Mouse (Mus musculus) CH12.LX (cell line): Measurements from ENCODE around the gene Gm15737. TPM values are rescaled to one million over a fixed set of nuclear protein-coding genes. Genes with fewer than 3 reads are reported as not detected.

ENCODE experiments used
- DNase-seq: peaks from one replicate; pipeline ENCODE4 v3.0.0-alpha.2; 2013; ENCODE audit errors: extremely low read depth
- H3K27ac ChIP-seq: 2 replicates; pipeline ENCODE4 v1.5.1; 2012; ENCODE audit warnings: low read depth, mild to moderate bottlenecking, control low read depth, moderate library complexity; ENCODE audit not compliant: insufficient read depth
- H3K27me3 ChIP-seq: replicated peaks from 2 replicates; pipeline ENCODE3; 2012; ENCODE audit warnings: inconsistent platforms
- H3K36me3 ChIP-seq, 2 experiments: replicated peaks in 1 of 2; 2 replicates each; pipeline versions ENCODE3 to v1.6.1; 2012; ENCODE audit warnings: inconsistent platforms in 1 of 2, low read length in 1 of 2, mild to moderate bottlenecking in 1 of 2, mixed read lengths in 1 of 2, moderate library complexity in 1 of 2; ENCODE audit not compliant: control insufficient read depth in 1 of 2, insufficient read depth in 1 of 2
- H3K4me1 ChIP-seq, 2 experiments: 2 replicates each; pipeline ENCODE4 v1.6.1; 2012; ENCODE audit warnings: inconsistent platforms in 1 of 2, moderate library complexity in 1 of 2; ENCODE audit not compliant: insufficient read depth in 2 of 2, control insufficient read depth in 1 of 2
- H3K4me2 ChIP-seq: 2 replicates; pipeline ENCODE4 v1.6.1; 2012; ENCODE audit warnings: low read depth, mild to moderate bottlenecking, control low read depth; ENCODE audit not compliant: poor library complexity, insufficient read depth, severe bottlenecking
- H3K4me3 ChIP-seq, 3 experiments: fragments of 150-350 bp in 1 of 3; sonication (generic) in 1 of 3; replicated peaks in 1 of 3; 2 replicates each; pipeline versions ENCODE3 to v1.5.1; 2011 to 2012; ENCODE audit warnings: low read depth in 2 of 3, low read length in 2 of 3, mild to moderate bottlenecking in 2 of 3, moderate library complexity in 2 of 3, control low read depth in 1 of 3, improper control_type of control experiment in 1 of 3, inconsistent platforms in 1 of 3, mixed read lengths in 1 of 3; ENCODE audit not compliant: poor library complexity in 1 of 3
- H3K79me2 ChIP-seq: replicated peaks from 2 replicates; pipeline ENCODE4 v1.6.1; 2012; ENCODE audit warnings: mild to moderate bottlenecking, moderate library complexity; ENCODE audit not compliant: control insufficient read depth, poor library complexity, insufficient read depth, severe bottlenecking; ENCODE audit errors: extremely low read depth
- H3K9ac ChIP-seq: 2 replicates; pipeline ENCODE4 v1.6.1; 2012; ENCODE audit warnings: low read depth, mild to moderate bottlenecking, control low read depth, moderate library complexity; ENCODE audit not compliant: insufficient read depth
- H3K9me3 ChIP-seq: replicated peaks from 2 replicates; pipeline ENCODE3; 2012; ENCODE audit warnings: low read length, inconsistent platforms, mixed read lengths
- BHLHE40 ChIP-seq: IDR thresholded peaks from 2 replicates; pipeline ENCODE4 v1.6.1; 2011; ENCODE audit warnings: mild to moderate bottlenecking, low read depth, low read length, improper control_type of control experiment
- CHD1 ChIP-seq: IDR thresholded peaks from 2 replicates; pipeline ENCODE4 v1.6.1; 2012; ENCODE audit warnings: low read depth, low read length, improper control_type of control experiment, inconsistent platforms
- CHD2 ChIP-seq: IDR thresholded peaks from 2 replicates; pipeline ENCODE4 v1.6.1; 2011; ENCODE audit warnings: low read length, improper control_type of control experiment
- CTCF ChIP-seq, 2 experiments: IDR thresholded peaks in 1 of 2; conservative IDR thresholded peaks in 1 of 2; 2 replicates each; pipeline ENCODE4 v1.5.1; 2011 to 2012; ENCODE audit warnings: low read depth in 2 of 2, low read length in 2 of 2, improper control_type of control experiment in 1 of 2, inconsistent platforms in 1 of 2, mild to moderate bottlenecking in 1 of 2, moderate library complexity in 1 of 2
- E2F4 ChIP-seq: IDR thresholded peaks from 2 replicates; pipeline ENCODE4 v1.6.1; 2011; ENCODE audit warnings: low read depth, low read length, improper control_type of control experiment; ENCODE audit not compliant: insufficient replicate concordance
- ETS1 ChIP-seq: conservative IDR thresholded peaks from 2 replicates; pipeline ENCODE4 v1.6.1; 2012; ENCODE audit warnings: low read depth, mild to moderate bottlenecking, inconsistent platforms, low read length, improper control_type of control experiment, moderate library complexity
- HCFC1 ChIP-seq: IDR thresholded peaks from 2 replicates; pipeline ENCODE4 v1.6.1; 2012; ENCODE audit warnings: low read depth, mild to moderate bottlenecking, inconsistent platforms, low read length, improper control_type of control experiment
- JUN ChIP-seq: IDR thresholded peaks from 2 replicates; pipeline ENCODE4 v1.6.1; 2011; ENCODE audit warnings: low read depth, mild to moderate bottlenecking, low read length, improper control_type of control experiment, moderate library complexity; ENCODE audit not compliant: insufficient read depth
- JUND ChIP-seq: conservative IDR thresholded peaks from 2 replicates; pipeline ENCODE4 v1.6.1; 2011; ENCODE audit warnings: low read depth, low read length, improper control_type of control experiment
- MAFK ChIP-seq: IDR thresholded peaks from 2 replicates; pipeline ENCODE4 v1.6.1; 2011; ENCODE audit warnings: low read length, improper control_type of control experiment; ENCODE audit not compliant: insufficient replicate concordance
- MAZ ChIP-seq: IDR thresholded peaks from 2 replicates; pipeline ENCODE4 v1.6.1; 2012; ENCODE audit warnings: low read depth, mild to moderate bottlenecking, inconsistent platforms, low read length, improper control_type of control experiment, moderate library complexity
- MXI1 ChIP-seq: IDR thresholded peaks from 2 replicates; pipeline ENCODE4 v1.6.1; 2011; ENCODE audit warnings: mild to moderate bottlenecking, low read depth, low read length, improper control_type of control experiment
- PAX5 ChIP-seq: IDR thresholded peaks from 2 replicates; pipeline ENCODE4 v1.6.1; 2012; ENCODE audit warnings: low read length, inconsistent platforms, mixed read lengths
- POLR2A ChIP-seq: IDR thresholded peaks from 2 replicates; pipeline ENCODE4 v1.6.1; 2011; ENCODE audit warnings: low read depth, mild to moderate bottlenecking, improper control_type of control experiment, low read length
- RAD21 ChIP-seq: IDR thresholded peaks from 2 replicates; pipeline ENCODE4 v1.6.1; 2011; ENCODE audit warnings: low read depth, mild to moderate bottlenecking, low read length, improper control_type of control experiment, moderate library complexity
- TCF12 ChIP-seq: IDR thresholded peaks from 2 replicates; pipeline ENCODE4 v1.6.1; 2014; ENCODE audit warnings: low read depth, mild to moderate bottlenecking, inconsistent platforms, low read length, improper control_type of control experiment
- USF1 ChIP-seq: IDR thresholded peaks from 2 replicates; pipeline ENCODE4 v1.6.1; 2014; ENCODE audit warnings: low read depth, mild to moderate bottlenecking, inconsistent platforms, low read length, improper control_type of control experiment
- ZC3H11A ChIP-seq: IDR thresholded peaks from 2 replicates; pipeline ENCODE4 v1.6.1; 2012; ENCODE audit warnings: low read depth, mild to moderate bottlenecking, inconsistent platforms, low read length, improper control_type of control experiment
- dilution Hi-C: fragments of 300-500 bp; cut with MboI; formaldehyde crosslinking; loops from 2 replicates; pipeline ENCODE4 v1.14.3; 2020; ENCODE audit warnings: low sequenced_read_pairs; ENCODE audit not compliant: extremely low pct_unique_long_range_greater_than_20kb, extremely low pct_ligation_motif_present
- in situ Hi-C: fragments of 300-500 bp; cut with MboI; formaldehyde crosslinking; loops from 3 replicates; pipeline ENCODE4 v1.14.3; 2019; ENCODE audit warnings: low sequenced_read_pairs, low pct_ligation_motif_present, low pct_unique_long_range_greater_than_20kb, mixed read lengths
- polyA plus RNA-seq: library from polyadenylated mRNA; unstranded; fragments of >175 nt; gene quantifications from 2 replicates; pipeline ENCODE4 v1.2.1, GENCODE M21; 2012; ENCODE audit warnings: low read depth; ENCODE audit not compliant: insufficient read length
- total RNA-seq, 2 experiments: library from RNA; depleted of rRNA; stranded (reverse); fragments of 300-350 nt in 1 of 2; fragments of >200 nt in 1 of 2; gene quantifications; 2 replicates each; pipeline ENCODE4 v1.2.3; 2012 to 2014

Gene Gm15737
- total and polyA plus RNA-seq, 3 experiments: not detected

- TF ChIP-seq JUN: no peak
- no peak for TF ChIP-seq ZC3H11A
- no peak for TF ChIP-seq TCF12
- TF ChIP-seq HCFC1: no peak
- no peak for TF ChIP-seq ETS1
- no peak for TF ChIP-seq CHD2
- no peak for TF ChIP-seq POLR2A
- no peak for TF ChIP-seq MAFK
- no peaks in the 10 kb centered on the region for H3K79me2 ChIP-seq
- in situ Hi-C loops (no loop called here), dilution Hi-C loops (no loop called here)
- H3K4me2 ChIP-seq: no peak overlapping the region
- no peak overlapping the region for H3K27ac ChIP-seq
- H3K9ac ChIP-seq: no peak overlapping the region
- no peak for DNase-seq
- H3K4me3 ChIP-seq: no peak overlapping the region
- H3K4me1 ChIP-seq: no peaks in the 10 kb centered on the region
- H3K27me3 ChIP-seq: no peaks in the 10 kb centered on the region
- no peaks in the 10 kb centered on the region for H3K36me3 ChIP-seq
- peaks cover 67% of the 10 kb centered on the region for H3K9me3 ChIP-seq
Observed at GRCm38 (mm10) chr6:92909361-92909760, 40.2 kb downstream of the Gm15737 start.

DNA sequence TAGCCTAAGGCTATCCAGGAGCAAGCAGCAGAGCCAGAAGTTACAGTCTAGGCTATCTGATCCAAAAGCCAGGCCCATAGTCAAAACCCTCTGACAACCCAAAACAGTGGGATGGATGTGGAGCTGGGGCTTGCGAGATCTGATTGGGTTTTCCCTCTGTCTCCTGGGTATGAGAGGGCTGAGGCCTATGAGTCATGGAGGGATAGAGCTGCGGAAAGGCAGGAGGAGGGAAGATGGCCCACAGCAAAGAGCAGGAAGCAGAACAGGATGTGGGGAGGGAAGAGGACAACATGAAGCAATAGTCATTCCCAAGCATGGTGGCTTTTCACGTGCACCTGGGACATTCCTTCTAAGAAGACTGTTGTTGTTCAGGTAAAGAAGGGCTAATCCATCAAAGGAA, 41.5 kb downstream of the Gm15737 start:
- dilution Hi-C loops: no loop called here
- Histone ChIP-seq H3K4me2 (no peak overlapping the region), H3K27ac (no peak overlapping the region)

DNA sequence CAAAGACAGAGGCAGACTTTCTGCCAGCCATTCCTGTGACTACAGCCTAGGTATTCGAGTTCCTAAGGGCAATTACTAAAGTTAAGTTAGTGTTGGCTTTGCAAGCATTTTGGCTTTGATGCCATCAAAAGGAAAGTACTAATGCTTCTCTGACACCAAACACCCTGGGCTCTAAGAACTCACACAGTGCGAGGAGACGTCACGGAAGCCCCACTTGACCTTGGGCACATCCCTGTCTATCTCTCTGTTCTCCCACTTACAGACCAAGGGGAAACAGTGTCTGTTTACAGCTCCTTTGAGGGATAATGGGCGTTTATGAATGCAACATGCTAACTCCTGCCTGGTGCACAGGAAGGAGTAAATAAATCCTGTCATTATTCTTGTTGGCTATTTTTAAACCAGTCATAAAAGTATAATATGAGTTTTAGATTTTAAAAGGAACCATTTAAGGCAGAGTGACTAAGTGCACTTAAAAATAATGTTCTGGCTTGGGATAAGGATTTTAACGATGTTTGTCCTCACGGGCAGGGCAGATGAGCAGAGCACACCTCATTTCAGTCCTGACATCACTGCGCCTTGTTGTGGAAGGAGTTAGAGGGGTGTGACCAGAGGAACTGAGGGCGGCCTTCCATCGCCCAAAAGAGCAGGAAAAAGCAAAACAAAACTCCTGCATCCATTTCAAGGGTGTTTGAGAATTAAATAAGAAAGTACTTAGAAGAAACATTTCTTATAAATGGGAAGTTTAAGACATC, 52.0 kb downstream of the Gm15737 start:
- no peak for TF ChIP-seq MAZ
- no peak for TF ChIP-seq RAD21
- no peak for TF ChIP-seq E2F4

More for the DNA sequence above, 41.5 kb downstream of the Gm15737 start:
- Histone ChIP-seq H3K9ac (no peak overlapping the region), H3K36me3 (no peaks in the 10 kb centered on the region), H3K4me1 (no peaks in the 10 kb centered on the region), H3K79me2 (no peaks in the 10 kb centered on the region), H3K9me3 (peaks cover 68% of the 10 kb centered on the region), H3K4me3 (no peak overlapping the region), H3K27me3 (no peaks in the 10 kb centered on the region)
- TF ChIP-seq BHLHE40 (no peak), PAX5 (no peak), MXI1 (no peak), USF1 (no peak), JUND (no peak), CHD1 (no peak), CTCF (conservative IDR thresholded peaks at IDR 0.05 in 1 of 2, IDR thresholded peaks at IDR 0.05 in 1 of 2; ENCODE audit: low read depth in 2 of 2, low read length in 2 of 2) (no peak), ETS1 (no peak)
- no peak for DNase-seq
- in situ Hi-C loops: no loop called here

More for the DNA sequence above, 52.0 kb downstream of the Gm15737 start:
- H3K36me3 ChIP-seq: no peaks in the 10 kb centered on the region
- no peaks in the 10 kb centered on the region for H3K4me1 ChIP-seq
- H3K27ac ChIP-seq: no peak overlapping the region
- no peak overlapping the region for H3K9ac ChIP-seq
- no peak overlapping the region for H3K4me3 ChIP-seq
- H3K27me3 ChIP-seq: no peaks in the 10 kb centered on the region
- H3K9me3 ChIP-seq: peaks cover 64% of the 10 kb centered on the region
- DNase-seq: no peak
- H3K4me2 ChIP-seq: no peak overlapping the region
- dilution Hi-C loops: no loop called here
- H3K79me2 ChIP-seq: no peaks in the 10 kb centered on the region
- in situ Hi-C loops: no loop called here
